Mouse (Mus musculus): ENCODE results near the gene Tas2r114.

Tas2r114 gene

GRCm38 (mm10) chr6:131689963-131690362 is at the start of gene Tas2r114:
Gene Tas2r114 (minus strand): TSS chr6:131690063.
- no peak for DNase-seq (ENCODE audit: low spot score)

GRCm38 (mm10) chr6:131712803-131713202 is 22.9 kb upstream of the Tas2r114 start:
- no peak for DNase-seq (ENCODE audit: low spot score)

DNA sequence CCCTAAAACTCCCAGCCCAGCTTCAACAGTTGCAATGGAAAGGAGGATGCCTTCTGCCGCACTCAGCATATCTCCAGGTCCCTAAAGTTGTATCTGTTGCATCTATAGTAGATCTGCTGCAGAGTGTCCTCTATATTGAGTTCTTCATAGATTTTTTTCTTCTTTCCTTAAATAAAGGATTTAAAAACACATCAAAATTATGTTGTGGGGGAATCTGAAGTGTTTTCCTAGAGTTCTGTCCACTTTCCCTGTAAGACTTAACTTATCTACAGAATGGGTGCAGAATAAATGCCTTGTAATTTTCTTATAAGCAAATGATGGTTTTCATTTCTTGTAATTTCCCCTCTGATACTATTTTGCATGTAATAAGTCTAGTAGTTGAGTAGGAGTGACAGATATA is 2.5 kb downstream of the Tas2r114 start, which contains the start of gene Tas2r105:
Gene Tas2r105, minus strand, starts transcription at position 101 of the 400 bp plus-strand sequence.
- no peak for DNase-seq (ENCODE audit: low spot score)

DNA sequence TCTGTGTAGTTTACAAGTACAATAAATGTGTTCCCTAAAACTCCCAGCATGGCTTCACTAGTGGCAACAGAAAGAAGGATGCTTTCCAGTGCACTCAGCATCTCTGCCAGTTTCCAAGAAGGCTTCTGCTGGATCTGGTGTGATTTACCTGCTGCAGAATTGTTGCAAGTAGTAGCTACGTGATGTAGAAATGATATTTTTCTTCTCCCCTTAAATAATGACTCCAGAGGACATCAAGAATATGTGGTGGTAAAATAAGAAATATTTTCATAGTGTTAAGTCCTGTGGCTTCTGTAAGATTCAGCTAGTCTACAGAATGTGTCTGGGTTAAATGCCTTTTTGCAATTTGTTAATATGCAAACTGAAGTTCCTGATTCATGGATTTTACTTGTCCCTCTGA is 4.2 kb downstream of the Tas2r114 start, which contains the start of gene Tas2r104:
Gene Tas2r104, minus strand, starts transcription at position 101 of the 400 bp plus-strand sequence.
- DNase-seq (ENCODE audit: low spot score): no peak

- no peak for DNase-seq (ENCODE audit: low spot score)
Observed at GRCm38 (mm10) chr6:131678786-131679185, 11.1 kb downstream of the Tas2r114 start, which contains the start of gene Tas2r106. Gene Tas2r106 (minus strand): TSS chr6:131678886.

DNA sequence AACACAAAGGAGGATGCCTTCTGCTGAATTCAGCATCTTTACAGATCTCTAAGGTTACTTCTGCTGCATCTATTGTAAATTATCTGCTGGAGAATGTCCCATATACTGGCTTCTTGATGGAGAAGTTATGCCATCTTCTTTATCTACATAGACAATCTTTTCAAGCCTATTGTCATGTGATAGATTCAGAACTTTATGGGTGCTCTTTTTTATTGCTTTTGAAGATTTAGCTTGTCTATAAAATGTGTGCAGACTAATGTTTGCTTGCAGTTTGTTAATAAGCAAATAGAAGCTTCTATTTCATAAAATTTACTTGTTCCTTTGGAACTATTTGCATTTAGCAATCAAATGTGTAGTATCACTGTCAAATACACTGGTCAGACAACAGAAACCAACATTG is 29.8 kb downstream of the Tas2r114 start, which contains the start of gene Tas2r107:
Gene Tas2r107, minus strand, starts transcription at position 101 of the 400 bp plus-strand sequence.
- DNase-seq (ENCODE audit: low spot score): no peak

Data from layer of hippocampus, adult 9-10 months (tissue).